Mouse (Mus musculus) MEL (cell line): ENCODE measurements around the gene Arid1a. TPM values are rescaled to one million over a fixed set of nuclear protein-coding genes. Genes with fewer than 3 reads are reported as not detected.

Source experiments
- DNase-seq: peaks from one replicate; pipeline ENCODE4 v3.0.0; 2011; ENCODE audit warnings: low read depth, low spot score
- H3K27ac ChIP-seq: 2 replicates; pipeline ENCODE4 v1.5.1; 2012; ENCODE audit warnings: low read depth, mild to moderate bottlenecking, control low read depth, low read length, moderate library complexity; ENCODE audit not compliant: control insufficient read depth
- H3K27me3 ChIP-seq, 2 experiments: fragments of 150-350 bp in 1 of 2; sonication (generic) in 1 of 2; 2 replicates each; pipeline ENCODE4 v1.6.1; 2012; ENCODE audit warnings: low read length in 2 of 2, mild to moderate bottlenecking in 2 of 2, improper control_type of control experiment in 1 of 2, moderate library complexity in 1 of 2; ENCODE audit not compliant: insufficient read depth in 2 of 2, control insufficient read depth in 1 of 2
- H3K36me3 ChIP-seq, 2 experiments: 2 replicates each; pipeline ENCODE4 v1.6.1; 2012 to 2014; ENCODE audit warnings: low read length in 2 of 2, improper control_type of control experiment in 1 of 2, inconsistent platforms in 1 of 2, mild to moderate bottlenecking in 1 of 2; ENCODE audit not compliant: insufficient read depth in 2 of 2, control insufficient read depth in 1 of 2
- H3K4me1 ChIP-seq, 2 experiments: fragments of 150-350 bp in 1 of 2; sonication (generic) in 1 of 2; 2 replicates each; pipeline ENCODE4 v1.6.1; 2012; ENCODE audit warnings: low read length in 2 of 2, improper control_type of control experiment in 1 of 2, mild to moderate bottlenecking in 1 of 2; ENCODE audit not compliant: insufficient read depth in 2 of 2, control insufficient read depth in 1 of 2
- H3K4me3 ChIP-seq, 2 experiments: fragments of 150-350 bp in 1 of 2; sonication (generic) in 1 of 2; 2 replicates each; pipeline ENCODE4 v1.5.1; 2012; ENCODE audit warnings: low read depth in 2 of 2, low read length in 2 of 2, mild to moderate bottlenecking in 2 of 2, moderate library complexity in 2 of 2, control low read depth in 1 of 2, improper control_type of control experiment in 1 of 2; ENCODE audit not compliant: control insufficient read depth in 1 of 2, insufficient read depth in 1 of 2
- H3K79me2 ChIP-seq: 2 replicates; pipeline ENCODE4 v1.6.1; 2012; ENCODE audit warnings: mild to moderate bottlenecking, low read length, moderate library complexity; ENCODE audit not compliant: control insufficient read depth, poor library complexity, insufficient read depth
- H3K9ac ChIP-seq: 2 replicates; pipeline ENCODE4 v1.6.1; 2012; ENCODE audit warnings: low read depth, mild to moderate bottlenecking, control low read depth, low read length, moderate library complexity; ENCODE audit not compliant: control insufficient read depth, poor library complexity, severe bottlenecking
- H3K9me3 ChIP-seq: fragments of 150-350 bp; sonication (generic); replicated peaks from 2 replicates; pipeline ENCODE4 v1.6.1; 2012; ENCODE audit warnings: mild to moderate bottlenecking, low read length, improper control_type of control experiment, moderate library complexity; ENCODE audit not compliant: insufficient read depth
- CHD2 ChIP-seq: IDR thresholded peaks from 2 replicates; pipeline ENCODE4 v1.6.1; 2011; ENCODE audit warnings: low read length, improper control_type of control experiment
- ELF1 ChIP-seq: IDR thresholded peaks from 2 replicates; pipeline ENCODE4 v1.6.1; 2014; ENCODE audit warnings: low read depth, mild to moderate bottlenecking, inconsistent platforms, low read length, improper control_type of control experiment, moderate library complexity
- GATA1 ChIP-seq: IDR thresholded peaks from 2 replicates; pipeline ENCODE4 v1.6.1; 2011; ENCODE audit warnings: low read depth, low read length, improper control_type of control experiment
- JUND ChIP-seq: IDR thresholded peaks from 2 replicates; pipeline ENCODE4 v1.6.1; 2011; ENCODE audit warnings: low read depth, mild to moderate bottlenecking, improper control_type of control experiment, low read length
- KAT2A ChIP-seq: conservative IDR thresholded peaks from 2 replicates; pipeline ENCODE4 v1.6.1; 2012; ENCODE audit warnings: low read depth, low read length, improper control_type of control experiment, inconsistent platforms
- MAFK ChIP-seq: IDR thresholded peaks from 2 replicates; pipeline ENCODE4 v1.6.1; 2011; ENCODE audit warnings: low read depth, mild to moderate bottlenecking, low read length, improper control_type of control experiment, borderline replicate concordance
- MAX ChIP-seq: IDR thresholded peaks from 2 replicates; pipeline ENCODE4 v1.6.1; 2011; ENCODE audit warnings: low read length, improper control_type of control experiment
- MEF2A ChIP-seq: IDR thresholded peaks from 2 replicates; pipeline ENCODE4 v1.6.1; 2014; ENCODE audit warnings: low read depth, mild to moderate bottlenecking, inconsistent platforms, low read length, improper control_type of control experiment; ENCODE audit not compliant: poor library complexity, insufficient replicate concordance, severe bottlenecking; ENCODE audit errors: extremely low read depth
- MXI1 ChIP-seq: IDR thresholded peaks from 2 replicates; pipeline ENCODE4 v1.6.1; 2011; ENCODE audit warnings: mild to moderate bottlenecking, low read depth, low read length, improper control_type of control experiment
- MYB ChIP-seq: IDR thresholded peaks from 2 replicates; pipeline ENCODE4 v1.6.1; 2011; ENCODE audit warnings: mild to moderate bottlenecking, low read depth, low read length, improper control_type of control experiment
- NELFE ChIP-seq: IDR thresholded peaks from 2 replicates; pipeline ENCODE4 v1.6.1; 2011; ENCODE audit warnings: low read depth, low read length, improper control_type of control experiment
- NRF1 ChIP-seq: IDR thresholded peaks from 2 replicates; pipeline ENCODE4 v1.6.1; 2014; ENCODE audit warnings: low read depth, mild to moderate bottlenecking, inconsistent platforms, low read length, improper control_type of control experiment, moderate library complexity; ENCODE audit not compliant: poor library complexity, insufficient read depth, severe bottlenecking
- POLR2A ChIP-seq, 2 experiments: IDR thresholded peaks; 2 replicates each; pipeline ENCODE4 v1.6.1; 2011 to 2012; ENCODE audit warnings: low read length in 2 of 2, mild to moderate bottlenecking in 2 of 2, control low read depth in 1 of 2, improper control_type of control experiment in 1 of 2, low read depth in 1 of 2, moderate library complexity in 1 of 2; ENCODE audit not compliant: control insufficient read depth in 1 of 2, insufficient read depth in 1 of 2, poor library complexity in 1 of 2
- RCOR1 ChIP-seq: IDR thresholded peaks from 2 replicates; pipeline ENCODE4 v1.6.1; 2012; ENCODE audit warnings: low read depth, mild to moderate bottlenecking, inconsistent platforms, low read length, improper control_type of control experiment
- SMC3 ChIP-seq: IDR thresholded peaks from 2 replicates; pipeline ENCODE4 v1.6.1; 2011; ENCODE audit warnings: low read depth, low read length, improper control_type of control experiment
- UBTF ChIP-seq: IDR thresholded peaks from 2 replicates; pipeline ENCODE4 v1.6.1; 2012; ENCODE audit warnings: low read depth, mild to moderate bottlenecking, inconsistent platforms, low read length, improper control_type of control experiment, moderate library complexity, borderline replicate concordance; ENCODE audit not compliant: insufficient read depth
- ZKSCAN1 ChIP-seq: IDR thresholded peaks from 2 replicates; pipeline ENCODE4 v1.6.1; 2012; ENCODE audit warnings: low read depth, mild to moderate bottlenecking, inconsistent platforms, low read length, improper control_type of control experiment, moderate library complexity
- ZMIZ1 ChIP-seq: IDR thresholded peaks from 2 replicates; pipeline ENCODE4 v1.6.1; 2012; ENCODE audit warnings: low read depth, mild to moderate bottlenecking, inconsistent platforms, low read length, improper control_type of control experiment, moderate library complexity
- ZNF384 ChIP-seq: IDR thresholded peaks from 2 replicates; pipeline ENCODE4 v1.6.1; 2012; ENCODE audit warnings: low read depth, mild to moderate bottlenecking, inconsistent platforms, low read length, improper control_type of control experiment
- polyA plus RNA-seq, 2 experiments: library from polyadenylated mRNA; stranded (reverse) in 1 of 2; unstranded in 1 of 2; fragments of >175 nt in 1 of 2; fragments of >200 nt in 1 of 2; gene quantifications; 2 replicates each; pipeline versions ENCODE4 v1.2.1 to v1.2.4; 2012; ENCODE audit warnings: low replicate concordance in 2 of 2, low read depth in 1 of 2; ENCODE audit not compliant: insufficient read length in 2 of 2, insufficient read depth in 1 of 2, missing spikeins in 1 of 2
- total RNA-seq: library from RNA; depleted of rRNA; stranded (reverse); fragments of 300-350 nt; gene quantifications from 2 replicates; pipeline ENCODE4 v1.2.3, GENCODE M21; 2012

The Arid1a gene
- total and polyA plus RNA-seq, 3 experiments: 18.1 to 83.3 (median 70.6) TPM

- no peak for TF ChIP-seq POLR2A (IDR thresholded peaks at IDR 0.05; ENCODE audit: control insufficient read depth in 1 of 2, insufficient read depth in 1 of 2, low read depth in 1 of 2, low read length in 2 of 2, poor library complexity in 1 of 2)
- no peak for TF ChIP-seq GATA1
- TF ChIP-seq UBTF: 0 out of 2 replicates have a peak, but pooled peaks have one; percentile 76
- no peak for TF ChIP-seq ZNF384
- TF ChIP-seq SMC3: no peak
- 0 out of 2 replicates have a peak, but pooled peaks have one; percentile 15 for TF ChIP-seq ELF1
- TF ChIP-seq JUND: no peak
- no peak for TF ChIP-seq KAT2A
- TF ChIP-seq ZMIZ1: no peak
- TF ChIP-seq, all 39 proteins: peak for 2
- Histone ChIP-seq H3K36me3 (peaks cover 0 to 6% of the 10 kb centered on the region in 2 experiments; a peak in 2 of 4 replicates), H3K4me1 (peaks cover 3 to 15% of the 10 kb centered on the region in 2 experiments; a peak in 3 of 4 replicates), H3K79me2 (peaks cover 8% of the 10 kb centered on the region), H3K9me3 (no peaks in the 10 kb centered on the region), H3K27me3 (no peaks in the 10 kb centered on the region), H3K9ac (peak overlapping the region; percentile 89), H3K27ac (peak overlapping the region; percentile 23), H3K4me3 (peak overlapping the region; percentile 78 to 98)
- peak; percentile 54 for DNase-seq
These were observed 123.9 kb downstream of the Arid1a start for GRCm38 (mm10) chr4:133632483-133633327.

GRCm38 (mm10) chr4:133631769-133632411 lies 124.7 kb downstream of the Arid1a start:
- peak; percentile 49 for DNase-seq
- TF ChIP-seq MAX (no peak), ZKSCAN1 (no peak), MEF2A (no peak), MAFK (no peak), CHD2 (no peak), ZMIZ1 (no peak), ZNF384 (no peak), ELF1 (no peak), MXI1 (no peak; the same call in 1 of the 2 replicates), RCOR1 (no peak), NELFE (no peak), NRF1 (no peak), MYB (no peak)
- TF ChIP-seq, all 39 proteins: peak for 0
- Histone ChIP-seq H3K79me2 (peaks cover 8% of the 10 kb centered on the region), H3K9me3 (no peaks in the 10 kb centered on the region), H3K27me3 (no peaks in the 10 kb centered on the region), H3K4me3 (peak overlapping the region; percentile 78 to 98; a peak in 3 of 4 replicates), H3K36me3 (peaks cover 0 to 6% of the 10 kb centered on the region in 2 experiments; a peak in 2 of 4 replicates), H3K9ac (peak overlapping the region; percentile 89), H3K27ac (no peak overlapping the region), H3K4me1 (peaks cover 3 to 15% of the 10 kb centered on the region in 2 experiments; a peak in 3 of 4 replicates)
